Mouse (Mus musculus) C2C12 (cell line): ENCODE measurements at regions not wholly inside any gene's neighbourhood (a gene's known extent, or its start where the extent isn't known, plus 50 kb on each side); places are given as distances from the start of the nearest gene placed in this dataset.
"Not testable (repeated sequence)": the region's sequence is repeated elsewhere in the genome, so short reads cannot be mapped to it uniquely, and the experiment has no call there.

Experiments
- H3K27me3 ChIP-seq: one replicate; pipeline ENCODE4 v1.6.1; 2011; ENCODE audit not compliant: control insufficient read depth, insufficient read depth, insufficient read length
- H3K36me3 ChIP-seq: one replicate; pipeline ENCODE4 v1.6.1; 2011; ENCODE audit not compliant: control insufficient read depth, insufficient read depth
- H3K4me3 ChIP-seq: one replicate; pipeline ENCODE4 v1.5.1; 2011; ENCODE audit warnings: mild to moderate bottlenecking, control low read depth; ENCODE audit not compliant: poor library complexity, insufficient read depth, severe bottlenecking
- H3K79me2 ChIP-seq: one replicate; pipeline ENCODE4 v1.6.1; 2011; ENCODE audit not compliant: control insufficient read depth, insufficient read depth
- H3K79me3 ChIP-seq: one replicate; pipeline ENCODE4 v1.6.1; 2011; ENCODE audit warnings: low read depth, control low read depth
- H3ac ChIP-seq: one replicate; pipeline ENCODE3; 2011; ENCODE audit warnings: low read depth; ENCODE audit not compliant: control insufficient read depth, insufficient read length
- CEBPB ChIP-seq: IDR thresholded peaks from one replicate; pipeline ENCODE4 v1.6.1; 2011; ENCODE audit warnings: low read depth, mild to moderate bottlenecking, control low read depth, moderate library complexity
- CTCF ChIP-seq: IDR thresholded peaks from one replicate; pipeline ENCODE4 v1.5.1; 2011; ENCODE audit not compliant: control insufficient read depth, insufficient read depth, insufficient read length
- FOSL1 ChIP-seq: IDR thresholded peaks from one replicate; pipeline ENCODE4 v1.8.0; 2011; ENCODE audit warnings: mild to moderate bottlenecking, low read length; ENCODE audit not compliant: poor library complexity, insufficient read depth, severe bottlenecking
- MAX ChIP-seq: IDR thresholded peaks from one replicate; pipeline ENCODE4 v1.6.1; 2011; ENCODE audit warnings: mild to moderate bottlenecking, control low read depth
- MYOD1 ChIP-seq: IDR thresholded peaks from one replicate; pipeline ENCODE4 v1.6.1; 2011; ENCODE audit warnings: low read depth; ENCODE audit not compliant: control insufficient read depth, insufficient read length
- MYOG ChIP-seq: IDR thresholded peaks from one replicate; pipeline ENCODE4 v1.6.1; 2011; ENCODE audit not compliant: control insufficient read depth, insufficient read length; ENCODE audit errors: extremely low read depth
- USF1 ChIP-seq: IDR thresholded peaks from one replicate; pipeline ENCODE4 v1.6.1; 2011; ENCODE audit warnings: low read depth, mild to moderate bottlenecking, control low read depth, moderate library complexity

GRCm38 (mm10) chr12:8082688-8083661, 105.5 kb downstream of the Apob start:
- no peak for TF ChIP-seq CEBPB
- no peaks in the 10 kb centered on the region for H3K79me3 ChIP-seq
- H3K36me3 ChIP-seq = no peaks in the 10 kb centered on the region
- H3K4me3 ChIP-seq = no peak overlapping the region
- H3K27me3 ChIP-seq = no peaks in the 10 kb centered on the region
- H3ac ChIP-seq = no peak overlapping the region
- no peaks in the 10 kb centered on the region for H3K79me2 ChIP-seq

GRCm38 (mm10) chr12:8087958-8088357, 110.5 kb downstream of the Apob start:
- no peak overlapping the region for H3K4me3 ChIP-seq
- no peaks in the 10 kb centered on the region for H3K79me2 ChIP-seq
- TF ChIP-seq MYOG (no peak), MYOD1 (no peak), USF1 (no peak), CTCF (no peak), FOSL1 (no peak), MAX (no peak), CEBPB (no peak)
- H3K27me3 ChIP-seq = no peaks in the 10 kb centered on the region
- H3K36me3 ChIP-seq = no peaks in the 10 kb centered on the region
- no peaks in the 10 kb centered on the region for H3K79me3 ChIP-seq
- H3ac ChIP-seq = no peak overlapping the region

GRCm38 (mm10) chr12:8089423-8090278, 112.2 kb downstream of the Apob start:
- no peak overlapping the region for H3K4me3 ChIP-seq
- no peaks in the 10 kb centered on the region for H3K36me3 ChIP-seq
- H3ac ChIP-seq = no peak overlapping the region
- TF ChIP-seq MAX = no peak
- no peak for TF ChIP-seq CEBPB
- TF ChIP-seq CTCF = no peak
- no peaks in the 10 kb centered on the region for H3K27me3 ChIP-seq
- no peaks in the 10 kb centered on the region for H3K79me2 ChIP-seq
- H3K79me3 ChIP-seq = no peaks in the 10 kb centered on the region

GRCm38 (mm10) chr12:8090279-8090626, 112.8 kb downstream of the Apob start:
- H3K27me3 ChIP-seq = no peaks in the 10 kb centered on the region
- no peak overlapping the region for H3K4me3 ChIP-seq
- H3K79me2 ChIP-seq = no peaks in the 10 kb centered on the region
- no peaks in the 10 kb centered on the region for H3K79me3 ChIP-seq
- H3K36me3 ChIP-seq = no peaks in the 10 kb centered on the region
- TF ChIP-seq FOSL1 = no peak
- TF ChIP-seq CTCF = no peak
- no peak for TF ChIP-seq MYOD1
- H3ac ChIP-seq = no peak overlapping the region

GRCm38 (mm10) chr12:8093437-8093836, 114.5 kb upstream of the Ldah start:
- no peaks in the 10 kb centered on the region for H3K27me3 ChIP-seq
- H3K79me3 ChIP-seq = no peaks in the 10 kb centered on the region
- H3K4me3 ChIP-seq = no peak overlapping the region
- H3K79me2 ChIP-seq = no peaks in the 10 kb centered on the region
- no peak for TF ChIP-seq MAX
- TF ChIP-seq FOSL1 = no peak
- TF ChIP-seq MYOG = no peak
- TF ChIP-seq USF1 = no peak
- TF ChIP-seq CTCF = no peak
- no peak for TF ChIP-seq CEBPB
- no peak for TF ChIP-seq MYOD1
- H3ac ChIP-seq = no peak overlapping the region
- no peaks in the 10 kb centered on the region for H3K36me3 ChIP-seq

- H3ac ChIP-seq = no peak overlapping the region
- TF ChIP-seq CEBPB (no peak), CTCF (no peak), MYOG (no peak), MYOD1 (no peak), FOSL1 (no peak)
Measured at GRCm38 (mm10) chr12:8095946-8096345, 112.0 kb upstream of the Ldah start.

GRCm38 (mm10) chr12:8098395-8098794, 109.5 kb upstream of the Ldah start:
- H3K79me2 ChIP-seq, H3K36me3 ChIP-seq, H3ac ChIP-seq, H3K4me3 ChIP-seq, H3K79me3 ChIP-seq, H3K27me3 ChIP-seq: not testable (repeated sequence)

More at GRCm38 (mm10) chr12:8095946-8096345, 112.0 kb upstream of the Ldah start:
- Histone ChIP-seq H3K4me3 (no peak overlapping the region), H3K27me3 (no peaks in the 10 kb centered on the region), H3K79me3 (no peaks in the 10 kb centered on the region), H3K79me2 (no peaks in the 10 kb centered on the region), H3K36me3 (no peaks in the 10 kb centered on the region)
